Mouse (Mus musculus) CD8-positive naive resting alpha-beta T cell, adult 2 months (primary cell): Measurements from ENCODE around the gene Spg11.

Experiments used
- DNase-seq, 2 experiments: peaks; one replicate each; pipeline ENCODE4 v3.0.0; 2022; ENCODE audit warnings: low read depth in 2 of 2, low spot score in 2 of 2

Spg11 gene

DNA sequence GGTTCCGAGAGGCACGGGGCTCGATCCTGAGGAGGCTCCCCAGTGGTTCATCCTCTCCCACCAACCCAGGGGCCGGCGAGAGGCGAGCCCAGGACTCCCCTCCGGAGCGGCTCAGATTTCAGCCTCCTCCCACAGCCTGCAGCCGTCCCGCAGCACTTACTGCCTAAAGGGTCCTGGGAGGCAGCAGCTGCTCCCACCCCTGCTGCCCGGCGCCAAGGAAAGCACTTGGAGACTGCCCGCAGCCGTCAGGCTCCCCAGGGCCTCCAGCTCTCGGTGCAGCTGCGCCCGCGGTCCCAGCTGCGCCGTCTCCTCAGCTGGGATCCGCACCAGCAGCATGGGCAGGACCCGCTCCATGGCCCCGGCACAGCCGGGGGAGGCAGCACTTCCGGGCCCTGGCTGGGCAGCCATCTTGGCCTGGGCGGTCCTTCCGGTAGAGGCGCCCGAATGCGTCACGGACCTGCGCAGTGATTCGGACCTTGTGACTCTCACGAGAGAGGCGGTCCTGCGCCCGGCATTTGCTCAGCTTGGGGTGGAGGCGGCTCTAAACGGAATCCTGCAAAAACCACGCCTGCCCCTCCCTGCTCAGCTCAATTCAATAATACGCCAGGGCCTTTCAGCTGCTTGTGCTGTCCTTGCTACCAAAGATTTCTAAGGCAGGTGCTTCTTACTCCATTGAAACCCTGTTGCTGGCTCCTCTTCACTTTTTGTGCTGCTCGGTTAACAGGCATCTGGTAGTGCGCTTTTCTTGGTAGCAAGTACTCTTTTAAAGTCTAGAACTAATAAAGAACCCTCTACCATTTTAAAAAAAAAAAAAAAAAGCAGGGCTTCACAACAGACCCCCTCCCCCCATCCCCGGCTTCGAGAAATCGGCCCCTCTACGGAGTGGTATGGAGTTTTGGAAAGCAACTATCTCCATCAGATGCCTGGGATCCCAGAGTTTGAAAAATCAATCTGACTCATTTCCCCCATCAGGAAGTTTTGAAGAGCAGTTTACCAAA, at the start of gene Spg11:
Gene Spg11 (minus strand): TSS at position 426 of the 998 bp plus-strand sequence.
- peak; percentile 98 for DNase-seq

- no peak for DNase-seq
These were observed 46.1 kb upstream of the Spg11 start for GRCm38 (mm10) chr2:122164293-122164692.

GRCm38 (mm10) chr2:122163430-122164195, 45.4 kb upstream of the Spg11 start:
- no peak for DNase-seq

DNA sequence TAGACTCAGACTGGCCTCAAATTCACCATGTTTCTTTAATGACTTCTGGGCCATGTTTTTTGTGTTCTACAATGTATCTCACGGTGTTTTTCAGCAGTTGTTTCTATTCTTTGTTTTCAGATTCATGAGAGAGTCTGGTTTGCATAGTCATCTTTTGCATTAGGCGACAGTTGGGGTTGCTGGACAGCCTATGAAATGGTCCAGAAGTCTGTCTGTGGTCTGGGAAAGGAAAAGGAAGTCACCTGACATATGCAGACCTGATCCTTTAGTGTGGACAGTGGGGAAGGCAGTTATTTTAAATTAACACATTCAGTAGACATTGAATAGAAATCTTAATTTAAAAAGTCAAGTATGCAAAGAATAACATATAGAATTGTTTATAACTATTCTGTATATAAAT, 44.3 kb upstream of the Spg11 start:
- no peak for DNase-seq

DNA sequence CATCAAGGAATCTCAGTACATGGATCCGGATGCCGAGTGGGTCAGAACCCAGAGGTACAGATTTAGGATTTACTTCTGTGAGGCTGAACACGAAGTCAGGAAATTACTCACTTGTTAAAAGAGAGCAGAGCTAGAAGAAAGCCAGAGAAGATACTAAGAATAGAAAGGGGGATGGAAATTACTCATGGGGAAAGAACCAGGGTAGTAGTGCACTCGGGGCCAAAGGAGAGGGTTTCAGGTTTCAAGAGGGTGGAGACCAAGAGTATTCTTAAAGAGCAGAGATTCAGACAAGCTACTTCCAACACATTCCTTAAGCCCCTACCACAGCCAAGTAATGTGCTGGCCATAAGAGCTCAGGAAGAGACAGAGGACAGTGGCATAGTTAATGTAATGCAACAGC, 43.4 kb upstream of the Spg11 start:
- DNase-seq: no peak

GRCm38 (mm10) chr2:122160680-122161079, 42.5 kb upstream of the Spg11 start, which contains the start of gene Trim69:
Trim69 (plus strand) TSS chr2:122160700.
- DNase-seq: peak; percentile 79 to 83

DNA sequence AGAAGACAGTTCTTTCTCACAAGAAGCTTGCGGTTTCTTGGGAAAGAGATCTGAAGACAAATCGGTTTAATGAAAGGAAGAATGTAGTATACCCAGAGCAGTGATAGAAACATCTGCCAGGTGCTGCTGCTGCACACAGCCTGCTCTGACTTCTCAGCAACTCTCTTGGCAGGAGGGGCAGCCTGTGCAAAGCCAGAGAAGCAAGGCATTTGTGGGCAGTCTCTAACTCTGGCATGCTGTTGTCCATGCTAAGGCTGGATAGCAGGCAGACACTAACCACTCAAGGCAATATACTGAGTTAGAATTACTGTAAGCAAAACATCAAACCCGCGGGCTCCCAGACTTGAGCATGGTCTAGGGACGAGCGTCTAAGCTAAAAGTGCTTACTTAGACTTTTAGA, 41.5 kb upstream of the Spg11 start:
- no peak for DNase-seq

DNA sequence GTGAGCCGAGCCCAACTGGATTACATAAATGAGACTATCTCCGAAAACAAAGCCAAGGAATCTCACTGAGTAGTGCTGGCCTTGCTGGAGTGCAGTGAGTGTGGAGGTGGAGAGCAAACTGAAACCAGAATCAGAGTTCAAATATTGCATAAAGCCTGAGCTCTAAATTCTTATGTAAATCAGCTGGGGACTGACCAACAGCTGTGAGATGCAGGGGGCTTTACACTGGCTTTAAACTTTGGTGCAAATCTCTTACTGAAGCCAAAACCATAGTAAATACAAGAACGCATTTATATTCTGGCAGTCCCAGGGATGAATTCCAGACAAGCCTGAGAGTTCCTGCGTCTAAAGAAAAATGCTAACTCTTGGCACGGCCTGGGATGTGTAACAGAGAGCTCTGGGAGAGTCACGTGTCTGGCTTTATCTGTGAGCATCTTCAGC, 40.2 kb upstream of the Spg11 start:
- DNase-seq: no peak

DNA sequence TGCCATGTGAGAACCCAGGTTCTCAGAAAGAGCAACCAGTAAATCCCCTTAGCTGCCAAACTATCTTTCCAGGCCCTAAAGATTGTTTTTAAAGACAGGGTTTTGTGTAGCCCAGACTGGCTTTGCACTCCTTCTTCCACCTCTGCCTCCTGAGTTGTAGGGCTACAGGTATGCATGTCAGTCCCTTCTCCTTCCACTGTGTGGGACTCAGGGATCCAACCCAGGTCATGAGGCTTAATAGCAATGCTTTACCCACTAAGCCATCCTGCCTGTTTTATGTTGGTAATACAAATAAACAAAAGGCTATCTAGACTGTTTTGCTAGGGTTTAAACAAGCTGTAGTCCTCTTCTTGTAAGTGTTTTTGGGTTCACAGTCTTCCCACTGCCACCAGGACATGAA, 39.4 kb upstream of the Spg11 start:
- no peak for DNase-seq

- DNase-seq: no peak
These were observed 38.0 kb upstream of the Spg11 start for GRCm38 (mm10) chr2:122156051-122156700.

GRCm38 (mm10) chr2:122155292-122155691, 37.1 kb upstream of the Spg11 start:
- no peak for DNase-seq

GRCm38 (mm10) chr2:122154479-122154878, 36.3 kb upstream of the Spg11 start:
- DNase-seq: no peak

GRCm38 (mm10) chr2:122153681-122154365, 35.6 kb upstream of the Spg11 start:
- no peak for DNase-seq

DNA sequence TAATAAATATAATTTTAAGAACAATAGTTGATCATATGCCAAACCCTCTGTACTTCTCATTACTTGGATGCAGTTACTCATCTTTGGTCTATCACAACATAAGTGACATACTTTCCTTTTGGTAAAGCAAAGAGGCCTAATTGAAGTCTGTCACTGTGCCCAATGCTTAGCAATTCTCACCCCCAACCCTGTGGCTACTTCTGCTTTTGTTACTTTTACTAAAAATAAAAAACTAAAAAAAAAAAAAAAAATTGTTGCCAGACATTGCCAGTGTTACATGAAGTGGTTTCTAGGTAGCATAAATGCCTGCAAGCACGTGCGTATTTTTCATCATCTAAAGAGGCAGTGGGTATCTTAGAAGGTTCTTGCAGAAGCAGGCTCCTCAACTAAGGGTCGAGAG, 34.7 kb upstream of the Spg11 start:
- DNase-seq: no peak

- no peak for DNase-seq
These were observed 33.0 kb upstream of the Spg11 start for GRCm38 (mm10) chr2:122151221-122151620.

DNA sequence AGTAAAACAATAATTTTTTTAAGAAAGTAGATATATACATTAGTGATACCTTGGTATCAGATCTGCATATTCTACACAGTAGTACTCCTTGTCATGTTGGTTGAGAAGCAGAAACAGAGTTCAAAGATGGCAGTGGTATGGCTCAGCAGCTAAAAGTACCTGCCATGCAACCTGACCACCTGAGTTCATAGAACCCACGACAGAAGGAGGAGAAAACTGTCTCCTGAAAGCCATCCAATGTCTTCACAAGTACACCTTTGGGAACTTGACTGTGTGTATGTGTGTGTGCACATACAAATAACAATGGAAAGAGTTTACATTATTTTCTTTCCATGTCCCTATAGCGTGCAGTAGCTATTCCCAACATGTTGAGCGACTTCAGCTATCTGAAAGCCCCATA, 31.5 kb upstream of the Spg11 start:
- no peak for DNase-seq

GRCm38 (mm10) chr2:122149316-122149715, 31.1 kb upstream of the Spg11 start:
- no peak for DNase-seq

GRCm38 (mm10) chr2:122148242-122148917, 30.2 kb upstream of the Spg11 start:
- DNase-seq: peak; percentile 69 to 72

DNA sequence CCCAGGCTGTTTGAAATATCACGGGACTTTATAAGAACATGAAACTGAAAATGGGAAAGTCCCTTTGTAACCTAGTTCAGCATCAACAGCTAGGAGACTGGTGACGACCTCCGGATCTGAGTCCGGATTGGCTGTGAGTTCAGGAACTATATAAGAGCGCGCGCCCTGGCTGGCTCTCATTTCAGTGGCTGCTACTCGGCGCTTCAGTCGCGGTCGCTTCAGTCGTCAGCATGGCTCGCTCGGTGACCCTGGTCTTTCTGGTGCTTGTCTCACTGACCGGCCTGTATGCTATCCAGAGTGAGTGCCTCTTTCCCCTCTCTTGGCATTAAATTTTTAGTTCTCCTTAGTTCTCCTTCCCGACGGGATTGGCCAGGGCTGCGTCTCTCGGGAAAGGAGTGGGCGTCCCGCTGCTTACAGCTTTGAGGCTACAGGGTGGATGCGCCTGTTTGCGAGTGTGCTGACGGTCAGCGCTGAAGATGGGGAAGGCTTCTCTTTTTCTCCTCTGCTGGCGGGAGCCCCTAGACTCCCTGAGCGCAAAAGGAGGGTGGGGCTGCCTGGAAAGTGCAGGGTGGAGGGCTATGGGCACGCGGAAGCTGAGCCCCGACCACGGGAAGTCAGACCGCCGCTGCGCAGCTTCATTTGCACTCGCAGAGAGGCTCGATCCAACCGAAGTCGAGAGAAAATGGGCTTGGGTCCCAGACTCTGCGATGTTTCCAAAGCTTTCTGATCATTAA, 29.5 kb upstream of the Spg11 start, which contains the start of gene B2m:
Gene B2m (plus strand): TSS at position 179 of the 734 bp plus-strand sequence.
- peak; percentile 96 to 97 for DNase-seq
